Comparison of ENCODE assay signal across 10 mouse cellular contexts in the genomic region with DNA sequence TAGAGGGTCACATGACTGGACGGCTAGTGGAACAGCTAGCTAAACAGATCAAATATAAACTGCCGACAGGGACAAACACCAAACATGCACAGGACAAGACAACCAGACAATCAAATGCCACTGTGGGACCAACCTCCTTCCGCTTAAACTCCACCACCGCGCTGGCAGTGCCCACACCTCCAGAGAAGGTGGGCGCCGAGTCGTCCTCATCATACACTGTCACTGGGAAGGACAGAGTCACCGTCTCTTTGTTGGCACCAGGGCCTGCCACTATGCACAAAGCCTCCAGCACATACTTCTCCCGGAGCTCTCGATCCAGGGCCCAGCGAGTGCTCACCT. TPM values are rescaled to one million over a fixed set of nuclear protein-coding genes. Genes with fewer than 3 reads are reported as not detected.
DNase-seq lines count a peak whose midpoint lies in the region; ATAC-seq lines count a peak whose summit lies in the region.
"Had no signal": no experiment of that assay in that cellular context is flagged by ENCODE, and none has a peak within 500 bp of the region (broad histone marks: within the 10 kb centered on the region; RNA-seq: fewer than 3 reads in every experiment).

No protein-coding gene starts in this region.

- no peak overlapping the region for H3K4me3 ChIP-seq in hindbrain, embryonic 13.5 days
- no peak overlapping the region for H3K4me3 ChIP-seq in hindbrain, embryonic 14.5 days (replicated peaks; ENCODE audit: low read length)
- no peak overlapping the region for H3K4me3 ChIP-seq in neural tube, embryonic 12.5 days
- no peak overlapping the region for H3K4me3 ChIP-seq in midbrain, embryonic 12.5 days
- H3K4me3 ChIP-seq: hindbrain, embryonic 15.5 days; megakaryocyte, embryonic 14.5 days had no signal

- ATAC-seq in hindbrain, embryonic 13.5 days (ENCODE audit: low FRiP score), result peak; percentile 52
- no peak; the same call in 1 of the 2 replicates for ATAC-seq in hindbrain, embryonic 14.5 days (ENCODE audit: low FRiP score)
- peak; percentile 59 for ATAC-seq in neural tube, embryonic 12.5 days (ENCODE audit: low FRiP score, low read depth)
- ATAC-seq in midbrain, embryonic 12.5 days (ENCODE audit: low FRiP score, low read depth), result peak; percentile 50

- H3K4me1 ChIP-seq in hindbrain, embryonic 13.5 days (replicated peaks), result peaks cover 7% of the 10 kb centered on the region; the same call in 1 of the 2 replicates
- no peaks in the 10 kb centered on the region for H3K4me1 ChIP-seq in hindbrain, embryonic 14.5 days (replicated peaks; ENCODE audit: control insufficient read depth, insufficient read depth, low read length)
- peaks cover 7% of the 10 kb centered on the region for H3K4me1 ChIP-seq in neural tube, embryonic 12.5 days
- H3K4me1 ChIP-seq in midbrain, embryonic 12.5 days, result no peaks in the 10 kb centered on the region
- H3K4me1 ChIP-seq: hindbrain, embryonic 15.5 days had no signal

- DNase-seq in hindbrain, embryonic 14.5 days (ENCODE audit: low spot score), result no peak
- no peak for DNase-seq in neural tube, embryonic 10.5 days (ENCODE audit: extremely low spot score, low spot score)
- DNase-seq in spleen, postnatal 14 days (ENCODE audit: low spot score in 2 of 2), result no peak
- DNase-seq in T-cell, adult 2 months (ENCODE audit: low spot score), result no peak

- H3K9ac ChIP-seq in hindbrain, embryonic 13.5 days, result no peak overlapping the region
- no peak overlapping the region for H3K9ac ChIP-seq in hindbrain, embryonic 14.5 days
- H3K9ac ChIP-seq in neural tube, embryonic 12.5 days, result no peak overlapping the region
- H3K9ac ChIP-seq in midbrain, embryonic 12.5 days (replicated peaks), result no peak overlapping the region
- H3K9ac ChIP-seq: hindbrain, embryonic 15.5 days; liver, embryonic 14.5 days had no signal

- H3K36me3 ChIP-seq in hindbrain, embryonic 13.5 days, result no peaks in the 10 kb centered on the region
- no peaks in the 10 kb centered on the region for H3K36me3 ChIP-seq in hindbrain, embryonic 14.5 days (replicated peaks; ENCODE audit: control insufficient read depth, insufficient read depth)
- no peaks in the 10 kb centered on the region for H3K36me3 ChIP-seq in neural tube, embryonic 12.5 days
- no peaks in the 10 kb centered on the region for H3K36me3 ChIP-seq in midbrain, embryonic 12.5 days
- H3K36me3 ChIP-seq: hindbrain, embryonic 15.5 days had no signal

- no peaks in the 10 kb centered on the region for H3K27me3 ChIP-seq in hindbrain, embryonic 13.5 days
- no peaks in the 10 kb centered on the region for H3K27me3 ChIP-seq in hindbrain, embryonic 14.5 days (ENCODE audit: control insufficient read depth, insufficient read depth, low read length)
- no peaks in the 10 kb centered on the region for H3K27me3 ChIP-seq in neural tube, embryonic 12.5 days (replicated peaks)
- no peaks in the 10 kb centered on the region for H3K27me3 ChIP-seq in midbrain, embryonic 12.5 days
- H3K27me3 ChIP-seq: hindbrain, embryonic 15.5 days had no signal

- WGBS in hindbrain, embryonic 13.5 days, result 75% methylated on average over 12 of the region's 12 CpGs
- 73% methylated on average over 12 of the region's 12 CpGs for WGBS in hindbrain, embryonic 14.5 days
- 79% methylated on average over 12 of the region's 12 CpGs for WGBS in neural tube, embryonic 12.5 days
- 80% methylated on average over 12 of the region's 12 CpGs for WGBS in midbrain, embryonic 12.5 days

- no peaks in the 10 kb centered on the region for H3K9me3 ChIP-seq in hindbrain, embryonic 13.5 days
- no peaks in the 10 kb centered on the region for H3K9me3 ChIP-seq in hindbrain, embryonic 14.5 days (ENCODE audit: control insufficient read depth, low read length)
- no peaks in the 10 kb centered on the region for H3K9me3 ChIP-seq in neural tube, embryonic 12.5 days
- H3K9me3 ChIP-seq in midbrain, embryonic 12.5 days, result no peaks in the 10 kb centered on the region
- H3K9me3 ChIP-seq: hindbrain, embryonic 15.5 days; megakaryocyte, embryonic 14.5 days had no signal

- no peak overlapping the region for H3K4me2 ChIP-seq in hindbrain, embryonic 13.5 days
- H3K4me2 ChIP-seq in hindbrain, embryonic 14.5 days (replicated peaks), result no peak overlapping the region
- H3K4me2 ChIP-seq in neural tube, embryonic 12.5 days (replicated peaks), result peak overlapping the region; percentile 31
- no peak overlapping the region for H3K4me2 ChIP-seq in midbrain, embryonic 12.5 days (replicated peaks)
- H3K4me2 ChIP-seq: hindbrain, embryonic 15.5 days had no signal

- no peak overlapping the region for H3K27ac ChIP-seq in hindbrain, embryonic 13.5 days
- no peak overlapping the region for H3K27ac ChIP-seq in hindbrain, embryonic 14.5 days
- no peak overlapping the region for H3K27ac ChIP-seq in neural tube, embryonic 12.5 days
- no peak overlapping the region for H3K27ac ChIP-seq in midbrain, embryonic 12.5 days (replicated peaks)
- H3K27ac ChIP-seq: hindbrain, embryonic 15.5 days; liver, embryonic 14.5 days had no signal

RNA-seq across cellular contexts. Expression of a gene that starts 17.5 kb away (rescaled TPM):
- polyA plus RNA-seq in hindbrain, embryonic 13.5 days (2015; fragmentation: Nextera tagmentation; extraction: Ambion mirVana), result 8.7 and 9.1 TPM in 2 replicates
- polyA plus RNA-seq in hindbrain, embryonic 14.5 days (2014; fragmentation: Nextera tagmentation; extraction: Ambion mirVana), result 17.0 and 18.8 TPM in 2 replicates
- polyA plus RNA-seq in neural tube, embryonic 12.5 days (2016; fragmentation: Nextera tagmentation; extraction: Ambion mirVana), result 15.9 and 18.8 TPM in 2 replicates
- 2.9 and 3.8 TPM in 2 replicates for polyA plus RNA-seq in midbrain, embryonic 12.5 days (2016; fragmentation: Nextera tagmentation; extraction: Ambion mirVana)

RNA-seq across cellular contexts. Expression of a gene that starts 41.1 kb away (rescaled TPM):
- polyA plus RNA-seq in hindbrain, embryonic 13.5 days (2015; fragmentation: Nextera tagmentation; extraction: Ambion mirVana), result 9.2 and 9.5 TPM in 2 replicates
- polyA plus RNA-seq in hindbrain, embryonic 14.5 days (2014; fragmentation: Nextera tagmentation; extraction: Ambion mirVana), result 12.7 and 13.3 TPM in 2 replicates
- polyA plus RNA-seq in neural tube, embryonic 12.5 days (2016; fragmentation: Nextera tagmentation; extraction: Ambion mirVana), result 8.2 and 8.8 TPM in 2 replicates
- 8.5 and 8.6 TPM in 2 replicates for polyA plus RNA-seq in midbrain, embryonic 12.5 days (2016; fragmentation: Nextera tagmentation; extraction: Ambion mirVana)
